Mouse (Mus musculus): ENCODE data around the gene Kdm5b. TPM values are rescaled to one million over a fixed set of nuclear protein-coding genes. Genes with fewer than 3 reads are reported as not detected.

Gene Kdm5b
- total RNA-seq, 1 experiment from 2014 or later: 22.2 TPM

DNA sequence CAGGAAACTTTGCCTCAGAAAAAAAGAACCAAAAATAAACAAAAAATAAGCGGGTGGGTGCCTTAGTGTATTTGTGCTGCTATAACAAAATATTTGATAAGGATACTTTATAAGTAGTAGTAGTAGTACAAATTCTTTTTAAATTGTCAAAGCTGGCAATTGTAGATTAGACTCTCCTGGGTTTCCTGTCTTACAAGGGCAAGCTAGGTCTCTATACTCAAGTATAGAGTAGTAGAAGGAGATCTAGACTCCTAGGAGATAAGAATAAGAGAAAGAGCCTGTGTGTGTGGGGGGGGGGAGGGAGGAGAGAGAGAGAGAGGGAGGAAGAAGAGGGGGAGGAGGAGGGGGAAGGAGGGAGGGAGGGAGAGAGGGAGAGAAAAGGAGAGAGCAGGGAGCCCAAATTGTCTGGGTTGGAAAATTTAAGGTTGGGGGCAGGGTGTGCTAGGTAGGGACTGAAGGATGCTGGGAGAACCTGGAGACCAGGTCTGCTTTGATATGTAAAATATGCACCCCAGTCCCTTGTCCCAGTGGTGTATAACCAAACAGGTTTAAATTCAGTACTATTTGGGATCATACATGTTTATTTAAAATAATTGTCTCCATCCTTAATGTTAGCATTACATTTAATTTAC lies 13.4 kb downstream of the Kdm5b start:
- ATAC-seq (replicated peaks; ENCODE audit: insufficient number of reproducible peaks, low FRiP score, low TSS enrichment, poor library complexity, severe bottlenecking): no peak

- ATAC-seq (replicated peaks; ENCODE audit: insufficient number of reproducible peaks, low FRiP score, low TSS enrichment, poor library complexity, severe bottlenecking): no peak
Observed at GRCm38 (mm10) chr1:134573932-134574315, 14.0 kb downstream of the Kdm5b start.

GRCm38 (mm10) chr1:134577384-134578120 lies 17.6 kb downstream of the Kdm5b start:
- ATAC-seq (replicated peaks; ENCODE audit: insufficient number of reproducible peaks, low FRiP score, low TSS enrichment, poor library complexity, severe bottlenecking): no peak

DNA sequence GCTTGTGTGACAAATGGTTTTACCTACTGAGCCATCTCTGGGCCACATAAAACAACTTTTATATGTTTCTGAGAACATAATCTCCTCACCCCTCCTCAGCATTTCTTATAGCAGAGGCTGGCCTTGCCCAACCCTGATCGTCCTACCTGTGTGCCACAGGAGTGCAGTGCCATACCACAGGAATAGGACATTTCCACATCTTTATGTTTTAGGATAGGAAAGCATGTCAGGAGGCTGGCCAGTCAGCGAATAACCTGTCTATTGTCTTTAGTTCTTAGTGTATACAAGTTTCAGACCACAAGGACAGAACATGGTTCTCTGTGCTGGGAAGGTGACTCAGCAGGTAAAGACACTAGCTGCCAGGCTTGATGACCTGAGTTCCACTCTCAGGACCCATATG lies 20.8 kb downstream of the Kdm5b start:
- ATAC-seq (replicated peaks; ENCODE audit: insufficient number of reproducible peaks, low FRiP score, low TSS enrichment, poor library complexity, severe bottlenecking): no peak

GRCm38 (mm10) chr1:134583560-134583959 lies 23.6 kb downstream of the Kdm5b start:
- ATAC-seq (replicated peaks; ENCODE audit: insufficient number of reproducible peaks, low FRiP score, low TSS enrichment, poor library complexity, severe bottlenecking): no peak

DNA sequence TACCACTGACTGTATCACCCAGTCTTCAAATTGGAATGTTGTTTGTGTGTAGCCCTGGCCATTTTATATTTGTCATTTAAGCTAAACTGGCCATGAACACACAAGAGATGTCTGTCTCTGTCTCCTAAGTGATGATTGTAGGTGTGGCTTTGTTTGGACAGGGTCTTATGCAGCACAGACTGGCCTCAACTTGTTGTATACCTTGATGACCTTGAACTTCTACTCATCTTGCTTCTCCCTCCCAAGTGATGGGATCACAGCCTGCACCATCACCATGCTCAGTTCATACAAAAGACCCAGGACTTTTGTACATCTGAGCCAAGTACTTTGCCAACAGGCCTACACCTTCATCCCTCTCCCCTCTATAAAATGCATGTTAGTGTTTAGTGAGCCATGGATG lies 29.7 kb downstream of the Kdm5b start:
- ATAC-seq (replicated peaks; ENCODE audit: insufficient number of reproducible peaks, low FRiP score, low TSS enrichment, poor library complexity, severe bottlenecking): no peak

GRCm38 (mm10) chr1:134591773-134592172 lies 31.8 kb downstream of the Kdm5b start:
- ATAC-seq (replicated peaks; ENCODE audit: insufficient number of reproducible peaks, low FRiP score, low TSS enrichment, poor library complexity, severe bottlenecking): no peak

DNA sequence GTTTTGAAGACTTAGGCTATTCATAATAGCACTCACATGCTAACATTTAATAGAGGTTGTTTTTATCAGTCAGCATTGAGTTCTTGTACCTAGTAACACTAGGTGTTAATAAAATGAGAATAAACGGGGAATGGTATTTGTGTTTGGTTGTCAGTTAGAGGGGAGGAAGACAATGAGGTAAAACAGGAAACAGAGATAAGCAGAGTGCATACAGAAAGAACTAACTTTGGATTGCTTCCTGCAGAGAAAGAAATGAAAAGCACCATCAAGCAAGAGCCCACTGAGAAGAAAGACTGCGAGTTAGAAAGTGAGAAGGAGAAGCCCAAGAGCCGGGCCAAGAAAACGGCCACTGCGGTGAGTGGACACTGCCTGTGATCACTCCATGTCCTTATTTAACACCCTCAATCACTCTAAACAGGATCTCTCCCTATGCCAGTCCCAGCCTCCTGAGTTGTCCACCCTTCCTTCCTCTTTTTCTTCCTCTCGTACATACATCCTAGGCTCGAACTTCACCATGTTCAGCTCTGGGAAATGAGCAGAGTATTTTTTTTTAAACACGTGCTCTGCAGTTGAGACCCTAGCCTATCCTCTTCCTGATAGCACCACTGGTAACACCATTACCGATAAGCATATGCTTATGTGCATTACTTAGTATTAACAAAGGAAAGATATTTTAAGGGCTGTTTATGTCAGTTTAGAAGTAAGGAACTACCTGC lies 37.5 kb downstream of the Kdm5b start:
- ATAC-seq (replicated peaks; ENCODE audit: insufficient number of reproducible peaks, low FRiP score, low TSS enrichment, poor library complexity, severe bottlenecking): no peak

DNA sequence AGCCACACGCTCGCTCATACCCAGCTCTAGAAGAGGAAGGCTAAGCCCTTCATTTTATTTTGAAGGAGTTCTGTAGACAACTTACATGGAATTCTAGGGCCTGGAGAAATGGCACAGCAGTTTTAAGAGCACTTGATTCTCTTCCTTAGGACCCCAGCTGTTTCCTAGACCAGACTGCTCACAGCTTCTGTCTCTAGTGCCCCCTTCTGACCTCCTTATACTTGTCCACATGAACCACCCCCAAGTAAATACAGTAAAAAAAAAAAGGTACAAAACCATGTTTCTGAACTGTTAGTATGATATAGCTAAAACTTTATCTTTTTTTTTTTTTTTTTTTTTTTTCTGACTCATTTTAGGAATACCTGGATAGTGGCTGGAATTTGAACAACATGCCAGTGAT lies 44.1 kb downstream of the Kdm5b start:
- ATAC-seq (replicated peaks; ENCODE audit: insufficient number of reproducible peaks, low FRiP score, low TSS enrichment, poor library complexity, severe bottlenecking): no peak

DNA sequence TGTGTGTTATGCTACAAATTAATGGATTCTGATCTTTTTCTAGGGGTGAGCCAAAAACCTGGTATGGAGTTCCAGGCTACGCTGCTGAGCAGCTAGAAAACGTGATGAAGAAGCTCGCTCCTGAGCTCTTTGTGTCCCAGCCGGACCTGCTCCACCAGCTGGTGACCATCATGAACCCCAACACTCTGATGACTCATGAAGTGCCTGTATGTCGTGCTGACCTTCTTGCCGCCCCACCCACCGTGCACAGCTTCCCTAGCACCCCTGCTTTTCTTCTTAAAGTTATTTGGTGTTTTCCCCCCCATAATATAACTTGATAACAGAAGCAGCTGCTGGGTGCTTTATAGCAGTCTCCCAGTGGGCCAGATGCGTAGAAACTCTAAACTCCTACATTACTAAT lies 45.7 kb downstream of the Kdm5b start:
- no peak for ATAC-seq (replicated peaks; ENCODE audit: insufficient number of reproducible peaks, low FRiP score, low TSS enrichment, poor library complexity, severe bottlenecking)

DNA sequence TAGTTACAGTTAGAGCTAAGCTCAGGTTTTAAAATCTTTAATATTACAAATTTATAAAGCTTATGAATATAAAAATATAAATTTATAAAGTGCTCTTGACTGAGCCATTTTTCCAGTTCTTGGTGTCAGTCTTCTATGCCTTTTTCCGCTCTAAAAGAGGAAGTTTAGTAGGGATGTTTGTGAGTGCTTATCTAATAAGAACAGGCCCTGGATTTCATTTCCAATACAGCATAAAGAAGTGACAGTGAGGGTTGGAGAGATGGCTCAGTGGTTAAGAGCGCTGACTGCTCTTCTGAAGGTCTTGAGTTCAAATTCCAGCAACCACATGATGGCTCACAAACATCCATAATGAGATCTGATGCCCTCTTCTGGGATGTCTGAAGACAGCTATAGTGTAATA lies 46.4 kb downstream of the Kdm5b start:
- ATAC-seq (replicated peaks; ENCODE audit: insufficient number of reproducible peaks, low FRiP score, low TSS enrichment, poor library complexity, severe bottlenecking): no peak

- no peak for ATAC-seq (replicated peaks; ENCODE audit: insufficient number of reproducible peaks, low FRiP score, low TSS enrichment, poor library complexity, severe bottlenecking)
Observed at GRCm38 (mm10) chr1:134607279-134607678, 47.3 kb downstream of the Kdm5b start.

DNA sequence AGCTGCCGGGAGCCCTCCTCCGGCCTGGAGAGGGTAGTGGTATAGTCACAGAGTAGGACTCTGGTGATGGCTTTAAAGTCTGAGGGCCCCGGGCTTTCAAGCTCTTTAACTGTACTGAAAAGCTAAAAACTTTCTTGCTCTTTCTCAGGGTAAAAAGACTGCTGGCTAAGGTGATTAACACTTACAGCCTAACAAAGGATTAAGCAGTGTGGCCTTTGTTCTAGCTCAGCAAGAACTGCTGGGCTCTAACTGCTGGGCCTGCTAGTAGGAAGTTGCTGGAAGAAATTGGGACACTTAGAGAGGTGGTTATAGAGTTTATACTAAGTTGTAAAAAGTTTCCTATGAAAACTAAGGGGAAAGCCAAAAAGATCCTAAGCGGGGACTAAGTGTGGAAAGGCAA lies 49.2 kb downstream of the Kdm5b start:
- no peak for ATAC-seq (replicated peaks; ENCODE audit: insufficient number of reproducible peaks, low FRiP score, low TSS enrichment, poor library complexity, severe bottlenecking)

GRCm38 (mm10) chr1:134614554-134614953 lies 54.6 kb downstream of the Kdm5b start:
- ATAC-seq (replicated peaks; ENCODE audit: insufficient number of reproducible peaks, low FRiP score, low TSS enrichment, poor library complexity, severe bottlenecking): no peak

- no peak for ATAC-seq (replicated peaks; ENCODE audit: insufficient number of reproducible peaks, low FRiP score, low TSS enrichment, poor library complexity, severe bottlenecking)
Observed at GRCm38 (mm10) chr1:134614988-134615387, 55.0 kb downstream of the Kdm5b start.

- no peak for ATAC-seq (replicated peaks; ENCODE audit: insufficient number of reproducible peaks, low FRiP score, low TSS enrichment, poor library complexity, severe bottlenecking)
Observed at GRCm38 (mm10) chr1:134617656-134618055, 57.7 kb downstream of the Kdm5b start.

- ATAC-seq (replicated peaks; ENCODE audit: insufficient number of reproducible peaks, low FRiP score, low TSS enrichment, poor library complexity, severe bottlenecking): no peak
Observed at GRCm38 (mm10) chr1:134625325-134625724, 65.4 kb downstream of the Kdm5b start.

DNA sequence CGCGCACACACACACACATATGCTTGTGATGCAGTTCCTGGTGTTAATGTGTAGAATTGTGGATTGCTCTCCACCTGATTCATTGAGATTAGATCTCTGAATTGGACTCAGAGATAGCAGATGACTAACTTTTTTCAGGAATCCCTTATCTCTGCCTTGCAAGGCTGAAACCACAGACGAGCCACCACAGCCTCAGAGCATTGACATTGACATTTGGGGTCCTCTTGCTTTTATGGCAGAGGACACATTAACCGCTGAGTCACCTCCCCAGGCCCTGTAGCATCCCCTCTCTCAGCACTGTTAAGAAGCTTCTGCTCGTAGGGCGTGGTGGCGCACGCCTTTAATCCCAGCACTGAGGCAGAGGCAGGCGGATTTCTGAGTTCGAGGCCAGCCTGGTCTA lies 69.5 kb downstream of the Kdm5b start:
- ATAC-seq (replicated peaks; ENCODE audit: insufficient number of reproducible peaks, low FRiP score, low TSS enrichment, poor library complexity, severe bottlenecking): no peak

DNA sequence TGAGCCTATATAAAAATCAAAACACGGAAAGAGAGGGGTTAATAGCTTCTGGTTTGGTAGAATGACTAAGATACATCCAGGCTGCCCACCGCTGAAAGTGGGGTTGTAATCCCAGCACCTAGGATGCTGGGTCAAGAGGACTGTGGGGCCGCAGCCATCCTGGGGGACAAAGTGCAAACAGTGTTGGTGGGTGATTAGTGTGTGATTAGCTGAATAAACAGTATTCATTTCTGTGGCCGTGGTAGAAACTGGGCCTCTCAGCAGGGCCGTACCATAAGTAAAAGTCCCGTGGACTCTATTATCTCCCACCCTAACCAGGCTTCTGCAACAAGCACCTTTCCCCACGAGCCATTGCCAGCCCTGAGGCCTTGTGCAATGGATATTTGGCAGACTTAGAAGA lies 74.3 kb downstream of the Kdm5b start:
- ATAC-seq (replicated peaks; ENCODE audit: insufficient number of reproducible peaks, low FRiP score, low TSS enrichment, poor library complexity, severe bottlenecking): no peak

- no peak for ATAC-seq (replicated peaks; ENCODE audit: insufficient number of reproducible peaks, low FRiP score, low TSS enrichment, poor library complexity, severe bottlenecking)
Observed at GRCm38 (mm10) chr1:134636245-134636644, 76.3 kb downstream of the Kdm5b start.
